Mouse (Mus musculus): ENCODE measurements around the gene Prdx6b.

The Prdx6b gene

GRCm38 (mm10) chr2:80292172-80292571 is at the start of gene Prdx6b:
Gene Prdx6b (plus strand): TSS chr2:80292472.
- no peak for DNase-seq (ENCODE audit: extremely low spot score, low read depth, low spot score)

- DNase-seq (ENCODE audit: extremely low spot score, low read depth, low spot score): no peak
Measured at GRCm38 (mm10) chr2:80247466-80247865, 44.8 kb upstream of the Prdx6b start.

- no peak for DNase-seq (ENCODE audit: extremely low spot score, low read depth, low spot score)
Measured at GRCm38 (mm10) chr2:80247868-80248267, 44.4 kb upstream of the Prdx6b start.

GRCm38 (mm10) chr2:80259888-80260672 is 32.2 kb upstream of the Prdx6b start:
- DNase-seq (ENCODE audit: extremely low spot score, low read depth, low spot score): no peak

- peak; percentile 52 for DNase-seq (ENCODE audit: extremely low spot score, low read depth, low spot score)
Measured at GRCm38 (mm10) chr2:80266894-80267293, 25.4 kb upstream of the Prdx6b start.

GRCm38 (mm10) chr2:80268053-80268452 is 24.2 kb upstream of the Prdx6b start:
- no peak for DNase-seq (ENCODE audit: extremely low spot score, low read depth, low spot score)

GRCm38 (mm10) chr2:80271431-80271830 is 20.8 kb upstream of the Prdx6b start:
- DNase-seq (ENCODE audit: extremely low spot score, low read depth, low spot score): no peak

- DNase-seq (ENCODE audit: extremely low spot score, low read depth, low spot score): no peak
Measured at GRCm38 (mm10) chr2:80273038-80273437, 19.2 kb upstream of the Prdx6b start.

GRCm38 (mm10) chr2:80273763-80274162 is 18.5 kb upstream of the Prdx6b start:
- DNase-seq (ENCODE audit: extremely low spot score, low read depth, low spot score): no peak

GRCm38 (mm10) chr2:80275136-80275535 is 17.1 kb upstream of the Prdx6b start:
- peak; percentile 28 for DNase-seq (ENCODE audit: extremely low spot score, low read depth, low spot score)

- DNase-seq (ENCODE audit: extremely low spot score, low read depth, low spot score): no peak
Measured at GRCm38 (mm10) chr2:80282214-80282613, 10.1 kb upstream of the Prdx6b start.

GRCm38 (mm10) chr2:80286397-80286796 is 5.9 kb upstream of the Prdx6b start:
- no peak for DNase-seq (ENCODE audit: extremely low spot score, low read depth, low spot score)

- DNase-seq (ENCODE audit: extremely low spot score, low read depth, low spot score): no peak
Measured at GRCm38 (mm10) chr2:80298334-80298733, 6.1 kb downstream of the Prdx6b start.

- DNase-seq (ENCODE audit: extremely low spot score, low read depth, low spot score): no peak
Measured at GRCm38 (mm10) chr2:80300806-80301205, 8.5 kb downstream of the Prdx6b start.

GRCm38 (mm10) chr2:80303957-80304356 is 11.7 kb downstream of the Prdx6b start:
- no peak for DNase-seq (ENCODE audit: extremely low spot score, low read depth, low spot score)

GRCm38 (mm10) chr2:80307701-80308100 is 15.4 kb downstream of the Prdx6b start:
- no peak for DNase-seq (ENCODE audit: extremely low spot score, low read depth, low spot score)

GRCm38 (mm10) chr2:80309775-80310174 is 17.5 kb downstream of the Prdx6b start:
- no peak for DNase-seq (ENCODE audit: extremely low spot score, low read depth, low spot score)

- DNase-seq (ENCODE audit: extremely low spot score, low read depth, low spot score): no peak
Measured at GRCm38 (mm10) chr2:80310772-80311171, 18.5 kb downstream of the Prdx6b start.

GRCm38 (mm10) chr2:80311350-80311749 is 19.1 kb downstream of the Prdx6b start:
- DNase-seq (ENCODE audit: extremely low spot score, low read depth, low spot score): no peak

- no peak for DNase-seq (ENCODE audit: extremely low spot score, low read depth, low spot score)
Measured at GRCm38 (mm10) chr2:80314201-80314600, 21.9 kb downstream of the Prdx6b start.

GRCm38 (mm10) chr2:80314854-80315241 is 22.6 kb downstream of the Prdx6b start:
- no peak for DNase-seq (ENCODE audit: extremely low spot score, low read depth, low spot score)

GRCm38 (mm10) chr2:80315242-80316161 is 23.2 kb downstream of the Prdx6b start, which contains the start of gene Dnajc10:
Gene Dnajc10 (plus strand): TSS chr2:80315466.
- DNase-seq (ENCODE audit: extremely low spot score, low read depth, low spot score): peak; percentile 50
